Mouse (Mus musculus) C2C12 (cell line): ENCODE results near the gene Papss2.

Experiments used
- CEBPB ChIP-seq: IDR thresholded peaks from one replicate; pipeline ENCODE4 v1.6.1; 2011; ENCODE audit warnings: low read depth, mild to moderate bottlenecking, control low read depth, moderate library complexity
- CTCF ChIP-seq: IDR thresholded peaks from one replicate; pipeline ENCODE4 v1.5.1; 2011; ENCODE audit not compliant: control insufficient read depth, insufficient read depth, insufficient read length
- USF1 ChIP-seq: IDR thresholded peaks from one replicate; pipeline ENCODE4 v1.6.1; 2011; ENCODE audit warnings: low read depth, mild to moderate bottlenecking, control low read depth, moderate library complexity

GRCm38 (mm10) chr19:32643642-32644041 is 48.1 kb downstream of the Papss2 start:
- TF ChIP-seq CTCF (no peak), USF1 (no peak), CEBPB (no peak)
